Mouse (Mus musculus) B cell, adult 2 months (primary cell): ENCODE measurements around the gene Ifnl3.
"Not testable (repeated sequence)": the region's sequence is repeated elsewhere in the genome, so short reads cannot be mapped to it uniquely, and the experiment has no call there.

Source experiments
- DNase-seq, 2 experiments: peaks; one replicate each; pipeline ENCODE4 v3.0.0; 2022

The Ifnl3 gene

GRCm38 (mm10) chr7:28522536-28522935 lies at the start of gene Ifnl3:
Ifnl3 (plus strand) TSS chr7:28522836.
- DNase-seq = not testable (repeated sequence)

DNA sequence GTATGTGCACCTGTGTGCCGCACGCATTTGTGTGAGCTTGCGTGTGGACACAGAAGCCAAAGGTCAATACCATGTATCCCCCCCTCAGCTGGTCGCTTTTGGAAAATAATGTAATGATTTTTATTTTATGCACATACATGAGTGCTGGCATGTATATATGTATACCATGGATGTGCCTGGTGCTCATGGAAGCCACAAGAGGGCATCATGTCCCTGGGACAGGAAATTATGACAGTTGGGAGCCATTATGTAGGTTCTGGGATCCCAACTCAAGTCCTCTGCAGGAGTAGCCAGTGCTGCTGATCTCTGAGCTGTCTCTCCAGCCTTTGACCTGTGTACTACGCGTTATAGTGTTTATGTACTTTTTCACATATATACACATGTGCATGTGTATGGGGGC lies 46.4 kb upstream of the Ifnl3 start:
- DNase-seq = no peak

DNA sequence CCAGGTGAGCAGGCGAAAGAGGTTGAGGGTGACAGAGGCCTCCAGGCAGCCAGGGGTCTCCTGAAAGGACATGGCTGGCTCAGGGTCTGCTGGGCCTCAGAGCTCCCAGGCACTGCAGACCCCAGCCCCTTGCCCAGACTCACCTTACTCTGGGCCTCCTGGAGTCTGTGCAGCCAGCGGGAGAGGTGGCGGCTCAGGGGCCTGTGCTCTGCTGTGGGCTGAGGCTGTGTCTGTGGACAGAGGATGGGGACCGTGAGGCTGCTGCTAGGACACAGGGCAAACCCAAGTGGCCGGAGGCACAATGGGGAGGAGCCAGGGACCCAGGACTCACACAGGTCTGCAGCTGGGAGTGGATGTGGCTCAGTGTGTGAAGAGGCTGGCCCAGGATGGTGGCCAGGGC lies 45.3 kb upstream of the Ifnl3 start:
- DNase-seq = no peak

DNA sequence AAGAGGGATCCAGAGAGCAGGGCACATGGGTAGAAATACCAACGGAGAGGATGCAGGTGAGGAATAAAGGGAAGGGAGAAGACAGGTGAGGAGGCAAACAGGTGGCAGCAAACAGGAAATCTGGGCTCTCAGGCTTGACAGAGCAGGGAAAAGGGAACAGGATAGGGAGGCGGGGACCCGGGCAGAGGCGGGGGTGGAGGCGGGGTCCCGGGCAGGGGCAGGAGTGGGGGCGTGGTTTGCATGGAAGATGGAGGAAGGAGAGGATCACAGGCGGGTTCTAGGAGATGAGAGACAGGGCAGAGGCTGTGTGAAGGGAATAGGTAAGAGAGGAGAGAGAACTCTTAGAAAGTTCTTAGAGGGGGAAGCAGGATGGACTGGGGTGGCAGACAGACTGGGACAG lies 43.8 kb upstream of the Ifnl3 start:
- no peak for DNase-seq

DNA sequence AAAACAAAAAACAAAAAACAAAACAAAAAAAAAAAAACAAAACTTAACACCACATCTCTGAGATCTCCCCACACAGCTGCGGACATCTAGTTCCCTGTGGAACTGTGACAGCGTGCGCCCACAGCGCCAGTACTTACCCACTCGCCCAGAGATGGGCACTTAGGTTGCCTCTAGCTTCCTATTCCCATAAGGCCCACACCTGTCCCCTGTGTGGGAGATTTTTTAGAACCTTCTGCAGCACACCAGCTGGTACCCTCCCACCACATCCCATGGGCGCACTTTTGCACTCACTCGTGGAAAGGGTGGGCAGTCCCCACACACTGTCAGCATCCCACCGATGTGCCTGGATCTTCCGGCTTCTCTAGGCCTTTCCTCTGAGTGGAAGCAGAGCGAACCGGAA lies 39.8 kb upstream of the Ifnl3 start:
- no peak for DNase-seq

DNA sequence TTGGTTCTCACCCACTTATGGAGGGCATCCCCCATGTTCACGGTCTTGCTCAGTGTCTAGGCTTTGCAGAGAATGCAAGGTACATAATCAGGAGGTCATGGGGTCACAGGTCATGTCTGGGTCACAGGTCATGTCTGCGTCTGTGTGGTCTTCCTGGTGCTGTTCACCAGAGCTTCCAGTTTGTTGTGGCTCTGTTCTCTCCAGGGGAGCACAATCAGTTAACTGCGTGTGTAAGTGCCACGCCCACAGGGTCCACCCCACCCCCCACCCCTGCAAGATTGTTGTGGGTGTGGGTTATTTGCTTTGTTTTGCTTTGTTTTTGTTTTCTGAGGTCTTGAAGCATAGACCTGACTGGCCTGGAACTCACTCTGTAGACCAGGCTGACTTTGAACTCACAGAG lies 38.4 kb upstream of the Ifnl3 start:
- DNase-seq = no peak

DNA sequence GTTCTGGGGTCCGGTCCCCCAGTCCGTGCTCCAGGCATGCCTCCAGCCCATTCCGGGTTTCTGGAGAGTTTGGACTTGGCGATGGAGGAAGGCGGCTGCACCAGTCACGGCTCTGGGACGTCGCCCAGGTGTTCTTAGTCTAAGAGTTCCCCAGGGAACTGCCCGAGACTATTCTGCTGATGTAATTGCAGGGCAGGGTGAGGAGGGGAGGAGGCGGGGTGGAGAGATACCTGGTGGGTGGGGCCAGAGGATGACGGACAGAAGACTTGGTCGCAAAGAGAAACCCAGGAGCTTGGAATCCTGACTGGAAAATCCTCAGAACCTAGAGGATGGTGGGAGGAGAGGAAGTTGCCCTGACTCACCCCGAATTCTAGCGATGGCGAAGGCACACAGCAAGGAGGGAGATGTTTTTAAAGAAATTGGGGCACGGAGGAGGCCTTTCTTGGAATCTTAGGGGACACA lies 34.6 kb upstream of the Ifnl3 start:
- DNase-seq = peak; percentile 24 to 29

DNA sequence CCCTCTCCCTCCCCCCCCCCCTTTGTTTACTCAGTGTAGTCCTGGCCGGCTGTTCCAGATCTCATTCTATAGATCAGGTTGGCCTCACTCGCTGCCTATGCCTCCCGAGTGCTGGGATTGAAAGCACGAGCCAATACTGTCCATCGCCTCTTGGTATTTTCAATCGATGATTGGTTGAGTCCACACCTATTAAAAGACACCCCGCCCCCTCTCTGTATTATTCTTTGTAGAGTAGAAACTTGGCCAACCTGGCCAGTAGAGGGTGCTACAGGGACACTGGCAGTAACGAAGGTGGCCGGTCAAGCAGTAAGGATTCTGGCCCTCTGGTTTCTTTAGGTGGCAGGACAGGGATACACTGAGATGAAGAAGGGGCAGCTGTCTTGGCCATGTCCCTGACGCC lies 32.2 kb upstream of the Ifnl3 start:
- DNase-seq = peak; percentile 70 to 74

GRCm38 (mm10) chr7:28490903-28491302 lies 31.7 kb upstream of the Ifnl3 start:
- no peak for DNase-seq

DNA sequence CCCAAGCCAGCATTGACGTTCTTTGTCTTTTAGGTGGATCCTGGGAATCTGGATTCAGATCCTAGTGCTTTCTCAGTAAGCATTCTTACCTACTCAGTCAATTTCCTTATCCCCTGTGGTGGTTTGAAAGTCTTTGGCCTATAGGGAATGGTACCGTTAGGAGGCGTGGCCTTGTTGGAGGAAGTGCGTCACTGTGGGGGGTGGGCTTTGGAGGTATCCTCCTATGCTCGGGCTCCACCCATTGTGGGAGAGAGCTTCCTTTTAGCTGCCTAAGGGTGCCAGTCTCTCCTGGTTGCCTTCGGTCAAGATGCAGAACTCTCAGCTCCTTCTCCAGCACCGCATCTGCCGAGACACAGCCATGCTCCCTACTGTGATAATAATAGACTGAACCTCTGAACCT lies 30.3 kb upstream of the Ifnl3 start:
- no peak for DNase-seq

DNA sequence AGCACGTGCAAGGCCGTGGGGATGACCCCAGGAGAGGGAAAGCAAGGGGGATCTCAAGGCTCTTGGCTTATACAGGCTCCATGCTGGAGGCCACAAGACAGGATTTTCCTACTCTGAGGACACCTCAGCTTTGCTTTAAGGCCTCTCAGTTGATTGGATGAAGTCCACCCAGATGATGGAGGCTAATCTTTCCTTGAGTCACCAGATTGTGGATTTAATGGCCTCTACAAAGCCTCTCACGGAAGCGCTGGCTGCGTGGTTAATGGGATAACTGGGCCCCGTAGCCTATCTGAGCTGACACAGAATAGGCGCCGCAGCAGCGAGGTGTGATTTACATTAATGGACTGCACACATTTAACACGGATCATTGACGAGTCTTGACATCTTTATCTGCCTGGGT lies 27.2 kb upstream of the Ifnl3 start:
- DNase-seq = no peak

GRCm38 (mm10) chr7:28505585-28505984 lies 17.1 kb upstream of the Ifnl3 start:
- peak in 1 of 2 experiments; percentile 21 for DNase-seq

- not testable (repeated sequence) for DNase-seq
Measured at GRCm38 (mm10) chr7:28509121-28509520, 13.5 kb upstream of the Ifnl3 start.

DNA sequence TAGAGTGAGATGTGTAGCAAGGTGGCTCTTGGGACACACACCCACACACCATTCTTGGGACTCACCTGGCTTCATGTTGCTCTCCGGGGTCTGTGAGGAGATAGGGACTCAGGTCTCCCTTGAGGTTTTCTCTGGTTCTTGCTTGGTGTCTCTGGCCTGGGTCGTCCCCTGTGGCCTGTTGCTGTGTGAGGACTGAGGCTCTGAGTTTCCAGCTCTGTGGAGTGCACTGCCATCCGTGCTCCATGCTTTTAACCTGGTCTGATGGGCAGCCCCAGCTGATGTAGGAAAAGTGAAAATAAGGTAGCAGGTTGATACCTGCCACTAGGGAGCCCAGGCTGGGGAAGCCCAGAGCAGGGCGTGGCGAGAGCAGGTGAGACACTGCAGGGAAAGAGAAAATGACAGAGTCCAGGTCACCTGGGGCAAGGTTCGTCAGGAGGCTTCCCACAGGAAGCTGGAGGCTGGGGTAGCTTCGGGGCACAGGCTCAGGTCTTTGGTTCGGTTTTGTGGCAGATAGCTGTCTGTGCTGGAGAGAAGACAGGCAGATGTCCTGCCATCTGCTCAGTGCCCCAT lies 12.1 kb upstream of the Ifnl3 start, which contains the start of gene Ifnl2:
Gene Ifnl2, minus strand, starts transcription at position 51 of the 570 bp plus-strand sequence.
- not testable (repeated sequence) for DNase-seq

GRCm38 (mm10) chr7:28511441-28511840 lies 11.2 kb upstream of the Ifnl3 start:
- DNase-seq = no peak

GRCm38 (mm10) chr7:28527922-28528719 lies 5.5 kb downstream of the Ifnl3 start:
- peak; percentile 95 for DNase-seq

GRCm38 (mm10) chr7:28532005-28532404 lies 9.4 kb downstream of the Ifnl3 start:
- DNase-seq = no peak

GRCm38 (mm10) chr7:28538886-28539285 lies 16.2 kb downstream of the Ifnl3 start:
- peak in 1 of 2 experiments; percentile 36 for DNase-seq

DNA sequence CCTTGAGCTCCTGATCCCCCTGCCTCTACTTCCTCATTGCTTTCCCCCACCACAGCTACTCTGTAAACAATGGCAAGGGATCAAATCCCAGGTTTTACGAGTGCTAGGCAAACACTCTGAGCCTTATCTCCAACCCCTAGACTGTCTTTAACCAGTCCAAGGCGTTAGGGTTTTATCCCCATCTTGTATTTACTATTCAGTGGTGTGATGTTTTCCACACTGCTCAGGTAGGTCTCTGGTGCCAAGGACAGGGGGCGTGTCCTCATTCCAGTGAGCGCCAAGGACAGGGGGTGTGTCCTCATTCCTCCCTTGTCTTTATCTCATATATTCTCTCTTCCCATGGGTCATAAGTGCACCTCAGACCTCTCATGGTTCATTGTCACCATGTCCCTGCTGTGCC lies 17.9 kb downstream of the Ifnl3 start, which contains the start of gene Sycn:
Gene Sycn, plus strand, starts transcription at position 360 of the 400 bp plus-strand sequence.
- no peak for DNase-seq

DNA sequence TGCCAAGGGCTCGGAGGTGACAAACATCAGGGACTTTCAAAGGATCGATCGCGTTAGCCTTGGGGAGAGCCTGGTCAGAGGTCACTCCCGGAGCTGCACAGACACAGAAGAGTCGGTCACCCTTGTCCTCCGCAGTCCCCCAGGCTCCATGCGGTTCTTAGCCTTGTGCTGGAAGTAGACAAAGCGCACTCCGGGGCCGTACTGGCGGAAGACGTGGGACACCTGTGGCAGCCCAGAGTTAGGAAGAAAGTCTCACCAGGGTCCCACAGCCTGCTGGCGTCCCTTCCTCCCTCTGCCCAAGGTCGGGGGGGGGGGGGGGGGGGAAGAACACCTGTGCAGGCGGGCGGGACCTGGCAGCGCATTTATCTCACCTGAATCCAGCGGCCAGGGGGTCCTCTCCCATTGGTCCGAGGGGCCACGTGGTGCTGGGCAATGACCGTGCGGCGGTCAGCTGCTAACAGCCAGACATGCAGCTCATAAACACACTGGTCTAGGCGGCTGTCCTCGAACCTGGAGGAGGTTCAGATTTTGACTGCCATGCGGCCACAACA lies 21.5 kb downstream of the Ifnl3 start:
- no peak for DNase-seq

DNA sequence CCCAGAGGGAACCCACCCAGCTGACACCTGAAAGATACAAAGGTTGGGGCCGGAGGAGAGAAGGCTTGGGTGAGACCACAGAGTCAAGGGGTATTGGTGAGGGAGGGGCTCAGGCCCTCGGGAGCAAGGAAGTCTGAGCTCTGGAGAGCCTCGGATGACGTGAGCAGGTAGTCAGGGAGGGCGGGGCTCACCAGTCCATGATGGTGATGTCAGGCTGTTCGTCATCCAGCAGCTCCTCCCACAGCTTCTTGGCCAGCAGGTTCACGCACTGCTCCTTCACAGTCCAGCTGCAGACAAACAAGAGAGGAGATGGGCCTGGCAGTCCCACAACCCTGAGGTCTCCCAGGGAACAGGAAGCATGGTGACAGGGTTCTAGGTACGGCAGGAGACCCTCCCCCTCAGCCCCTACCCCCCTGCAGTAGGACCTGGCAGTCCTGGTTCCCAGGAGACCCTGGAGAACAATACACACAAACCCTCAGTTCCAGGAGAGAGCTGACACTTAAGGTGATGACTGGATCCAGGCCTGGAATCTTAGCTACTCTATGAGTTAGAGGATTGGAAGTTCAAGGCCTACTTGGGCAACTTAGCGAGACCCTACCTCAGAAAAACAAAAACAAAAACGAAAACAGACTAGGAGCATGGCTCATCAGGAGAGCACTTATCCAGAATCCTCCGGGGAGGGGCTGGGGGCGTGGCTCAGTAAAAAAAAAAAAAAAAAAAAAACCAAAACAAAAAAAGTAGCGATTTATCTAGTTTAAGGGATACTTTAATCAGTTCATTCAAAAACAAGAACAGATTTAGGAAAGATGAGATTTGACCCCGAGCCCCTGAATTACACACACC lies 22.6 kb downstream of the Ifnl3 start:
- DNase-seq = peak; percentile 17 to 25

DNA sequence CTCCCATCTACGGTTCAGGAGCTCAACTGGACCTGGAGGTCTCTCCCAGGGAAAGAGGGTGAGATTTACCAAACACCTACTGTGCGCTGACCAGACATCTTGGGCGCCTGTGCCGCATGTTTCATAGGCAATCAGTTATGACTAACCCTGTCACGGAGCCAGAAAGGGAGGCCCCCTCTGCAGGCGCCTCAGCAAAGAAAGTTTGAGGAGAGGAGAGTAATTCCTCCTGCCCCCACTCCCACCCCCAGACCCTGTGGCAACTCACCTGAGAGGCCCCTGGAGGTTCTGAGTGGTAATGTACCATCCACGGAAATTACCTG lies 23.2 kb downstream of the Ifnl3 start:
- DNase-seq = no peak

- DNase-seq = peak in 1 of 2 experiments; percentile 12
Measured at GRCm38 (mm10) chr7:28546649-28547048, 24.0 kb downstream of the Ifnl3 start.
